Mouse (Mus musculus): ENCODE measurements around the gene Samhd1.

The Samhd1 gene

DNA sequence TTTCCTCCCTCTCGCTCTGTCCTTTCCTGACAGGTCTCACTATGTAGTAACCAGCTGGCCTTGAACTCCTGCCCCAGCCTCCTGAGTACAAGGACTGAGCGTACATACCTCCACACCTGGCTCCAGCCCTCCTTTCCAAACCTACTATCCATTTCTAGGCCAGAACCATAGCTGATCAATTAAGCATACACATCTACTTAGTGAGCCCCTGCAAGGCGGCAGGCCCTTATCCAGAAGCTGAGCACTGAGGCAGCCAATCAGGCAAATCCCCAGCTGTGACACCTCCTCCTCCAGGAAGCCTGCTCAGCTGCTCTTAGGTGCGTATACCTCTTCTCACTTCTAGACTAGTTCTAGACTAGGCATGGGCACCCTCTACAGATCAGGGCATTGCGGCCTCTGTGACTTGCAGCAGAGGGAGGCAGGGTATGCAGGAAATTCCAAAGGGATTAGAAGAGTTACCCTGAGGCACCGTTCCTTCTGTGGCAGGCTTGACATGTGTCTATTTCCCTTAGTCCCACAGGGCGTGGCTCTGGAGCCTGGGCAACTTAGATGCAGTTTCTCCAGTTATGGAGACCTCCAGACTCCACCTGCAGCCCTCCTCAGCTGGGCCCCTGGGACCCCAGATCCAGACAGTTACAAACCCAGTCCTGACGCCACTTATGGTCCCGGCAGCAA is 62.6 kb downstream of the Samhd1 start:
- DNase-seq (ENCODE audit: low spot score in 2 of 2) = no peak

DNA sequence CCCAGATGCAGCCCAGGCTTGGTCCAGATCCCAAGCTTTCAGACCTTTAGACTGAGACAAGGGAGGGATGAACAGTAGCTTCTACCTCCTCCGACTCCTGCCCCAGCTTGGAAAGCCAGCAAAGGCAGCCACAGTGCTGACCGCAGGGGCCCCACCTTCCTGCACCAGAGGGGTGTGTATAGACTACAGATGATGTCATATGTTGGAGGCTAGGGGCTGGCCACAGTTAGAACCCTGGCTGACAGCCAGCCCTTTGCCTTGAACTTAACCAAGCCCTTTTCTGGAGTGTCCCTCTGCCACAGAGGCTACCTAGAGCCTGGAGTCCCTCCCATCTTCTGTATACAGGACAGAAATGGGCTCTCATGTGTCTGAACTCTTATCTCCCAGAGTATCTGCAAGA is 63.5 kb downstream of the Samhd1 start:
- DNase-seq (ENCODE audit: low spot score in 2 of 2) = peak; percentile 53 to 66

DNA sequence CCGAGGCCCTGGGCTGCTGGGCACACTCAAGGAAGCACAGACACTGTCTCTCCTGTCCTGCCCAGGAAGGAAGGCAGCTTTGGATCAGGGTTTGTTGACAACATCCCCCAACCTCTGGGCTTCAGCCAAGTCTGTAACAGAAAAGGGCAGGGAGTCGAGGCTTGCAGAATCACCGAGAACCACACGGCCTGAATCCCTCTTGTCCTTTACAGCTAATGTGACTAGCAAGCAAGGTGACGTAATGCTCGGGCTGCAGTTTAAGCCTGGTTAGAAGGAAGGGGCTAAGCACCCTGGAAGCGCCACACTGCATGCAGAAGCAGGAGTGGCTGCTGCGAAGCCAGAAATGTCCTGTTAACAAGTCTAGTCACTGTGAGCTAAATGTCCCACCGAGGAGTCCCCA is 64.7 kb downstream of the Samhd1 start:
- DNase-seq (ENCODE audit: low spot score in 2 of 2) = no peak

DNA sequence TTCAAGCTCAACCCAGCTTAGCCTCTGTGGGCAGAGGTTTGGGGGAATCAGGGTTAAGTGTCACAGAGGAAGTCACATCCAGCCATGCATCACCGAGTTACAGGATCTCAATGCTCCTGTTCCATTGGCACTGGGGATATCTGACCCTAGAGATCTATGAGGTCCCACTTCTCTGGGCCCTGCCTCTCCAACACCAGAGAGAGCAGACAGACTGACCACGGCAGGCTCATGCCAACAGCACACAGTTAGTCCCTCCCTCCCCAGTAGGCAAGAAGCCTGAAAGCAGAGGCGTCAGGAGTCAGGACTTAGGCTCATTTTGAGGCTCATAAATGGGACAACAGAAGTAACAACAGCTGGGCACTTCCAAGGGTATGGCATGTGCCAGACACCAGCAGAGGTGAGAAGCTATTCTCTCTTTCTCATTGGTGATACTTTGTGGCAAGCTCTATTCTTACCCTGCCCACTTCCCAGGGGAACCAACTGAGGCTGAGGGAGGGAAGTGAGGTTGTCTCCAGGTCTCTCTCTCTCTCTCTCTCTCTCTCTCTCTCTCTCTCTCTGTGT is 65.2 kb downstream of the Samhd1 start:
- no peak for DNase-seq (ENCODE audit: low spot score in 2 of 2)

DNA sequence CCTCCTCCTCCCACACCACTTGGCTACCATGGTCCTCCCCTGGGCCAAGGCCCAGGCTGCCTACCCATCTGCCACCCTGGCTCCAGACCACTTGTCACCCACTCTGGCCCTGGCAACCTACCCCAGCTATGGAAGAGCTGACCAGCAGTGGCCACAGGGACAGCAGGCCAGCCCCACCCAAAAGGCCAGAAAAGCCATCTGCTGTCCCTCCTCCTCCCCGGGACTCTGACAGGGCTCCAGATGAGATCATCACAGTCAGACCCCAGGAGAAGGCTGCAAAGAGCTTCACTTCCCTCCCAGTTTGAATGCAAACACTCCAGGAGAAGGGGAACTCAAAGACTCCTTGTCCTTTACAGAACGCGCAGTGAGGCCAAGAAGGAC is 65.7 kb downstream of the Samhd1 start:
- no peak for DNase-seq (ENCODE audit: low spot score in 2 of 2)

DNA sequence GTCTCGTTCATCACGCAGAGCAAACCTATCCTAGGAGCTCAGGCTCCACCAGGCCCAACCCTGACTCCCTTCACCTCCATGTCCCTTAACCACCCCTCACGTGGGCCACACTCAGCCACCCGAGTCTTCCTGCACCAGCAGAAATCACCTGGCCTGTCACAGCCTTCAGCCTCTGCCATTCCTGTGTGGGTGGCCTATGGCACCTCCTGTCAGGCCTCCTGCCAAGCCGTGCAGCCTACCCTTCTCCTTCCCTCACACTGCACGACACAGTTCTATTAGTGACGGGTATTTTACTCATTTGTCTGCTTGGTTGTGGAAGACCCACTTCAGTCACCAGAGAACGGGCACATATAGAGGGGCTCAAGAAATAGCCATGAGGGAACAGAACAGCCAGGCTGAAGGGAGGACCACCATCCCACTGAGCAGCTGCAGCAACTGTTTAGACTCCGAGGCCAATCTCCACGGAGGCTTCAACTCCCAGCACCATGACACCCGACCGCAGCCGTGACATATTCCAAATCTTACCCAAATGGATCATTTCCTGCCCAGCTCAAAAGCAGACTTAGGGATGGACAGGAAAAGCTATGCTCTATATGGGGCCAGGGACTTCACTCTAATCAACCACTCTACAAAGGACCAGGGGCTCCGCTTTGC is 66.2 kb downstream of the Samhd1 start:
- no peak for DNase-seq (ENCODE audit: low spot score in 2 of 2)

DNA sequence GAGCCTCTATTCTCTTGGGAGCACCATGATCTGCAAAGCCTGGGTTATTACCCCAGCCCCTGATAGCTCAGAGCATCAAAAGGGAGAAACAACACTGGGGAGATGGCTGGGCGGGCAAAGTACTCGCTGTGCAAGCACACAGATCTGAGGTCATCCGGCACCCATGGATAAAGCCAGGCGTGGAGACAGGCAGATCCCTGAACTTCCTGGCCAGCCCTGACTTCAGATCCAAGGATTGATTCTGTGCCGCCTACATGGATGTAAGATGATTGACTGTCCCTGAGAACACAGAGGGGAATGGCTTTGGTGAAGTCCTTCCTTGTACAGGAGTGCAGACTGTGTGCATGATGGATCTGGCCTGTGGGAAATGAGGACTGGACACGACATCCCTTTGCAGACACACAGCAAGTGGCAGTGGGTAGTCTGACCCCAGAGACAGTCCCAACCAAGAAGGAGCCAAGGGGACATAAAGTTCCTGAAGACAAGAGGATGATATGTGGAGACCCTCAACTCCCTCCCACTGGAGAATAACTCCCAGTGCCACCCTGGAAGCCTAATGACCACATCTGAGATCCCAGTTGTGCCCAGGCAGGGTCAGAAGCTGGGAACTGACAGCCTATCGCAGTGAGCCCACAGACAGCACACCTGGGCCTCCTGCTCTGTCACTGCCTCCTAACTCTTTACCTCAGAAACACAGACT is 68.2 kb downstream of the Samhd1 start:
- no peak for DNase-seq (ENCODE audit: low spot score in 2 of 2)

DNA sequence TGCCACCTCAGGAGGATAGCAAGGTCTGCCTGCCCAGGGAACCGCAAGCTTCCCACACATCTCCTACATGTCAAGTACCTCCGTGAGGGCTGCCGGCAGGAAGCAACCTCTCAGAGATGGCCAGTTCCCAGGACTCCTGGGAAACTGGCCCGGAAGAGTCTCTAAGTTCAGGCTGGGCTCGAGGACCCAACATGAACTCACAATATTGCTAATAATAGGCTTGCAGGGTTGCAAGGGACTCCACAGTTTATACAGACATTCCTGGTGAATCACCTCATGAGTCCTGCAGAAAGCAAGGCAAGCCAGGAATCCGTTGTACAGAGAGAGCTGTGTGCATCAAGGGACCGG is 69.2 kb downstream of the Samhd1 start:
- no peak for DNase-seq (ENCODE audit: low spot score in 2 of 2)

DNA sequence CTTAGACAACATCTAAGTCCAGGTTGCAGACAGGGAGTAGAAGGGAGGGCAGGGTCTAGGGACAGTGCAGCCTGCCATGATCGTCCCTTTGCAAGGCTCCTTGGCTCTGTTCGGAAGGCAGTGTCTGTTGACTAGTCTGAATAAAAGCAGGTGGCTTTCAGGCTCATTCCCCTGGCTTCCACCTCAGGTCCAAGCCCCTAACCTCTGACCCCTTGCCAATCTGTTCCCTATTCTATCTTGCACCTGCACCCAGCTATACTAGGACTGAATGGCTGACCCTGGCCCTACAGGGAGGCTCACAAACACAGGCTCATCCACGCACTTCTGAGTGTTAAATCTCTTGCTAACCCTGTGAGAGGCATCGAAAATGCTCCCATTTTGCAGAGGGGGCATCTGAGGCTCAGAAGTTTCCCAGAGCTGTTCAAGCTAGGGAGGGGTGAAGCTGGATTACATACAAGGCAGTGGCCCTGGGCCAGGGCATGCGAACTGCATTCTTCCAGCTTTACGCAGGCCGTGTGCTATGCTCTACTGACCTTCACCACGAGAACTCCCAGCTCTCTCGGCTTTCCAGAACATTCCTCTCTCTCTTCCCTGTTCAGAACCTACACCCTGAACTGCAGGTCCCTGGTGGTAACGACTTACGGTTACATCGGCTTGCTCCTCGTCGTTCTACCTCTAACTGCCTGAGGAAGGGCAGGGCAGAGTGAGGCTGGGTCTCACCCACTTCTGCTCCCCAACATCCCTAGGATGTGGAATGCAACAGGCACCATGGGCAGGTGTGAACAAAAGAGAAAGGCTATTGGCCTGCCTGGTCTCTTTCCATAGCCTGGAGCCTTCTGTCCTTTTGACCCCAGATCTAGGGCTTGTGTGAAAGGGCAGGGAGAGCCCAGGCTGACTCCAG is 69.8 kb downstream of the Samhd1 start:
- no peak for DNase-seq (ENCODE audit: low spot score in 2 of 2)

DNA sequence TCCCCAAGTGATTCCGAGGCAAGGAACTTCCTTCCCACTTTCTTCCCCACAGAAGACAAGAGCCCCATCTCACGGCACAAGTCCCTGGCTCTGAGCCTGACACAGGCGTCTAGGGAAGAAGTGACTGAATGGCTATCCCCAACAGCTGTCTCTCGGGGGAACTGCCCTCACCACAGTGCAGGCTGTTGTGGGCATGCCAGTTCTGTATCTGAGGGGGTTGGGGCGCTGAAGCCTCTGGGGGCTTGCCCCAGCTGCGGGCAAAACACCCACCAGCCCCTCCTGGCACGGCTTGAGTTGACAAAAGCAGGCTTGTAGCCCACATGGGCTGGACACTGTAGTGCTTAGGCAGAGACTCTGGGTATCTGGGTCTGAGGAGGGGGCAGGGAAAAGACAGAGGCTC is 70.9 kb downstream of the Samhd1 start:
- no peak for DNase-seq (ENCODE audit: low spot score in 2 of 2)

DNA sequence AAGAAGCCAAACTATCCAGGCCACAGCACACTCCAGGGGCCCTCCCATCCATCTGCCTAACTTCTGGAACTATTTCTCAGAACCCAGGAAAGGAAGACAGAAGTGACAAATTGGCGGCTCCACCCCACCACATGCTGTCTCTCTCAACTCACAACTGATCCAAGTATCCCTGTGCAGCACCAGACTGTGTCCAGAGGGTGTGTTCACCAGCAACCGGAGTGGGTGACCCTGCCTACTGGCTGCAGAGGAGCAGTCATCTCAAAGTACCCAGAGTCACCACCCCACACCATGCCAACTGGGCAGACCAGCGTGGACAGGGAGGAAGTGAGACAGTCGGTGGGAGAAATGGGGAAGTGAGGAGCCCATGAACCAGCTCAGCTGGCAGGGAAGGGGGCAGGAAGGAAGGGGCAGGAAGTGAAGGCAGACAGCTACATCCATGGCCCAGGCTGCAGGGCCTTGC is 71.8 kb downstream of the Samhd1 start:
- peak in 1 of 2 experiments; percentile 53 for DNase-seq (ENCODE audit: low spot score in 2 of 2)

DNA sequence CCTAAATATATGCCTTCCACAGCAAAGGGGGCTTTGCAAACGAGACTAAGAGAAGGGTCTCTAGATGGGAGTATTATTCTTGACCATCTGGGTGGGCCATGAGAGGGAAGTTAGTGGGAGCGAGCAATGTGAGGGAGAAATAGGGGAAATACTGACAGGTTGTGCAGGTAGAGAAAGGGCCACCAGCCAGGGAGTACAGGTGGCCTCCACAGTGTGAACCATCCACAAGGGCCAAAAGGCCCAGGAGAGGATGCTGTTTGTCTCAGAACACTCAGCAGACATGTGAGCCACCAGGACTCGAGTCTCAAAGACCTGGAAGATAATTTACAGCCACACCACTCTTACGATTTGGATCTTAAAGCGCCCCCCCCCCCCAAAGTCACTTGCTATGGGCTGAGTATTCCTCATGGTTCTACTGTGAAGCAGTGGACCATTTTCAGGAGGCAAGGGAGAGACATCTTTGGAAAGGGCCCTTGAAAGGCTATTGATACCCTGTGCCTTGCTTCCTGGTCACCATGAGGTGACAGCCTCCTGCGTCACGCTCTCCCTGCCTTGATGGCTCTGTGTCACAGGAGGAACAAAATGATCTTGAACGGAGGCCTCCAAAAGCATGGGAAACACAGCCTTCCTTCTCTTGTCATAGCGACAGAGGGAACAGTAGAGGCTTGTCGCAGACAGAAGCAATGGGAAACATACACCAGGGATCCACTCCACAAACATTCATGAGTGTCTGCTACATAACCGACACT is 74.3 kb downstream of the Samhd1 start:
- DNase-seq (ENCODE audit: low spot score in 2 of 2) = no peak

DNA sequence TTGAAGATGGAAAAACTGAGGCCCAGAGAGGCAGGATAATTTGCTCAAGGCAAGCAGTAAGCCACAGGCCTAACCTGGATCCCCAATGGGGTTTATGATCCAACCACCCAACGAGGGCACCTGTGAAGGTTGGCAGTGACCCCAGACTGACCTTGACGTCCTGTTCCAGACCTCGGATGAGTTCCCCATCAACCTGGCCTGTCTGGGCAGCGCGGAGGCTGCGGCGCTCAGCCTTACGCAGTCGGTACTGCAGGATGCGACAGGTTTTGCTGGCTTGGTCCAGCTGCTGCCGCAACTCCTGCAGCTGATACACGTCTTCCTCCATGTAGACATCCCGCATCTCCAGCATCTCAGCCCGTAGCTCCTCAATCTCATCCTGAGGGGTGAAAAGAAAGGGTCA is 75.0 kb downstream of the Samhd1 start:
- no peak for DNase-seq (ENCODE audit: low spot score in 2 of 2)

DNA sequence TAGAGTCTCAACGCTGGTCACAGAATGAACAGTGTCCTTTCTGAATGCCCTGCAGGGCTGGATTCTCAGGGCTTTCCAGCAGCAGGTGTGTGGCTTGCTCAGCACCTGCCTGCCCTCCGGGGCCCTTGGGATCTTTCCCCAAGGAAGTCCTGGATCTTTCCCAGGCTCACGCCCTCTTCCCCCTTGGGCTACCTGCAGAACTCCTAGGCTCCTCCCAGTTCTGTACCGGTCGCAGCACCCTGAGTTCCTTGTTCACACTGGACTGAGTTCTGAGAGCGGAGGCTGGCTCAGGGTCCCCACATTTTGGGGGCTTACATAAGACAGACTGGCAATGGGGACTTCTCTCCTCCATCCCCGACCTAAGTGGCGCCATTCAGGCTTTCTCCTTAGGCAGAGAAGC is 75.9 kb downstream of the Samhd1 start:
- no peak for DNase-seq (ENCODE audit: low spot score in 2 of 2)

DNA sequence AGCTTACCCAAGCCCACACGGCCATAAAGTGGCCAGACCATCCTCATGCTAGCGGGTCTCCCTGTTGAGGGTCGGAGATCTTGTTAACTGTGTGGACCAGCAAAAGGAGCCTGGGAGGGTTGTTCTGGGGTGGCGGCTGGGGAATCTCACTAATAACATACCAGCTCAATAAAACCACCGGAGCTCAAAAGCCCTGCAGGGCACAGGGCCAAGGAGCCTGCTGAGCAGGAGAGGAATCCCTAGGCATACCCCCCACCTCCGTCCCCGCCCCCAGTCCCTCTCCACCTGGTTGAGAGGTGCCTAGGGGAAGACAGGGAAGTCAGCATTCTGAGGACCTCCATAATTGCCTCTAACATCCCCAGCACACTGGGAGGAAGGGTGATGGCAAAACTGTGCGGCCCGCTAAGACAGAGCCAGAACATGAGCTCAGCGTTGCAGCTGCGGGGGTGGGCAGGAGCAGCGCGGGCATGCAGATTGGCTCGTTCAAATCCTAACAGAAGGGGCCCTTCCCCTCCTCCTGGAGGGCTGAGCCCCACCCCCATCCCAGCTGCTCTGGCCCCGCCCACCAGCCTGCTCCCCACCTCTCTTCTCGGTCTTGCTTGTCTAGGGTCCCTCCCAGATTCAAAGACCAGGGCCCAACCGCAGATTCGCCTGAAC is 76.6 kb downstream of the Samhd1 start:
- DNase-seq (ENCODE audit: low spot score in 2 of 2) = no peak

DNA sequence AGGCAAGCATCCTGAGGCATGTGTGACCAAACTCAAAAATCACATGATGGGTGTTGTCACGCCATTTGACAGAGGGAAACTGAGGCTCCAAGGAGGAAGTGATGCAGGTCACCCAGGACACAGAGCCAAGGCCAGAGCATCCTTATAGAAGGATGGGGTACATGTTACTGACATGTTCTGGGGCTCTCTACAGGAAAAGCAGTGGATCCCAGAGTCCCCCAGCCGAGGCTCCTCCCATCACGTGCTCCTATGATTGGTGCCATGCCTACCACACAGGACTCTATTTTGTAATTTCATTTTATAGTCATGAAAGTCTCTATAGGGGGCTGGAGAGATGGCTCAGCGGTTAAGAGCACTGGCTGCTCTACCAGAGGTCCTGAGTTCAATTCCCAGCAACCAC is 77.3 kb downstream of the Samhd1 start:
- DNase-seq (ENCODE audit: low spot score in 2 of 2) = no peak

DNA sequence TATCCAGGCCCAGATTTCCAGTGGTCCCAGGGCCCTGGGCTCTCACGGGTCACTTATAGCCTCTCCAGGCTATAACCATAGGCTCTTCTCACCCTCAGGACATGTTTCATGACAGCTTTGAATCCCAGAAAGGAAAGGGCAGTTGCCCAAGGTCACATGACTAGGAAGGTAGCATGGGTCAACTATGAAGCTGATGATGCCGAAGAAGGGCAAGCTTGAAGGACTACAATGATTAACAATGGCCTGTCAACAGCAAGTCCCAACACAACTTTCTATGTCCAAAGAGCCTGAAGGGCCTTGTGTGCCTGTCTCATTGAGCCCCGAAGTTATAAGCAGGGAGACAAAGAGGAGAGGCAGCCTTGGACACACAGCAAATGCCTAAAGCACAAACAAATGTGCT is 77.9 kb downstream of the Samhd1 start:
- DNase-seq (ENCODE audit: low spot score in 2 of 2) = no peak

DNA sequence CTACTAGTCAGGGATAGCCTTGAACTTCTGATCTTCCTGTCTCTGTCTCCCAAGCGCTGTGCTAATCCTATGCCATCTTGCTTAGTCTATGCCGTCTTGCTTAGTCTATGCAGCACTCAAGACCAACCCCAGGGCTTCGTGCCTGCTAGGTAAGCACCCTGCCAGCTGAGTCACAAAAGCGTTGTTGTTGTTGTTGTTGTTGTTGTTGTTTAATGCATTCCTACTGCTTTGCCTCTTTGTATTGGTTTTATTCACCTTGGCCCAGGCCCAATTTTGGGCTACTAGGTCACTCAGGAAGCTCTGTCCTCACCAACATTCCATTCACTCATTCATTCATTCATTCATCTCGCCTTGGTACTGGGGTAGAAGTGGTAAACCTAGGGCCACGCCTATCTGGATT is 79.3 kb downstream of the Samhd1 start:
- DNase-seq (ENCODE audit: low spot score in 2 of 2) = no peak

DNA sequence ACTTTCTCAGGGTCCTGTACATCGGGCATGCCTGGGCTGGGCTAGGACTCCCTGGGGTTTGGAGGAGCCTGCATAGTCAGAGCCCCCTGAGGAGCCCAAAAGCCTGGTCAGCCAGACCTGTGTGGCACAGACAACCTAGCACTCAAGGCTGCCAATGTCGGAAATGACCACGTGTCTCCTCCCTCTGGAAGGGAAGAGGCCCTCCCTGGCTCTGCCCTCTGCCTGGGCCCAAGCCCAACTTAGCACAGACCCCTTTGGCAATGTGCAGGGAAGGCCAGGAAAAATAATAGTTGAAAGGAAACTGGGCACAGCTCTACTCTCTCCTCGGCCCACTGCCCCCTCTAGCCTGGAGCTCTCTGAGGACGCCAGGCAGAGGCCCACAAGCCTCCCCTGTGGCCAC is 80.2 kb downstream of the Samhd1 start:
- no peak for DNase-seq (ENCODE audit: low spot score in 2 of 2)

DNA sequence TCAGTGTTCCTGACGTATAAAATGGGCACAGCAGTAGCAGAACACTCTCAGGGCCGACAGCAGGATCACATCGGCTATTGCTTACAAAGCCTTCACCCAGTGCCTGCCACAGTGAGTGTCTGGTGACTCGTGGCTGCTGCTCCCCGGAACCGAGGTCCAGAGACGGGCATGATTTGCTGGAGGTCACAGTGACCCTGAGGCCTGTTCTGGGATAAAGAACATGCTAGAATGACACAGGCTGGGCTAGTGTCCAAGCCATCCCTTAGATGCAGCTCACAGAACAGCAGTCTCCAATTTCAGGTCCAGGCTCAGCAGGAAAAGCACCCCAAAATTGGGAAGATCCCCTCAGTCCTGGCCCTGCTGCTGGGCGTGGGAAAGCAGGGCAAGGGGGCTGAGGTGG is 80.8 kb downstream of the Samhd1 start:
- no peak for DNase-seq (ENCODE audit: low spot score in 2 of 2)

DNA sequence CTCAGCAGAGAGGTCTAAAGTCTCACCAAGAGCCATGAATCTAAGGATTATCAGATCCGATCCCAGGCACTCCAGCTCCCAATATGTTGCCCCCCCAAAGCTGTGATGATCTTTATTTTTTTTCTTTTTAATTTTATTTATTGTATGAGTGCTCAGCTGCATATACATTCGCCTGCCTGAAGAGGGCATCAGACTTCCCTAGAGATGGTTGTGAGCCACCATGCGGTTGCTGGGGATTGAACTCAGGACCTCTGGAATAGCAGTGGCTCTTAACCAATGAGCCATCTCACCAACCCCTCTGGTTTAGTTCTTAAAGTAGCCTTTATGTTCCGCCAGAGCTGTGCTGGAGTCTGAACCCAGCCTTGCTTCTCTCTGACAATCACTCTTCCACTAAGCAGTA is 81.3 kb downstream of the Samhd1 start:
- DNase-seq (ENCODE audit: low spot score in 2 of 2) = no peak
